Mouse (Mus musculus): ENCODE measurements around the gene Ccdc30.

Ccdc30 gene

DNA sequence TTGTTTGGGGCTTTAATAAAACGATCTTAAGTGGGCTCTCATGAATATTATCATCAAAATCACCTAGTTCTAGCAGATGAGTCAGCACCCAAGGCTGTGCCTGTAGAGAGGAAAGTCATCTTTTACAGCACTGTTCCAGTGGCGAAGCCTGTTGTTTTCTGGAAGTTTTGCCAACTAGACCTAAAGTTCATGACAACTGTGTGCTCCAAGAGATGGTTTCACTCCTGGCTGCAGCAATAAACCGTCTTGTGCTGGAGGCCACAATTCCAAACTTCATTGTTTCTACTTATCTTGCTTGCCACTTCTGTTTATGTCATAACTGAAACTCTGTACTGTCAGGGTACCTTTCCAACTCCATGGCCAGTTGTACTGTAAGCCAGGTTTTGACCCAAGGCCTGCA lies 1.9 kb upstream of the Ccdc30 start:
- no peak for DNase-seq (ENCODE audit: low spot score)

DNA sequence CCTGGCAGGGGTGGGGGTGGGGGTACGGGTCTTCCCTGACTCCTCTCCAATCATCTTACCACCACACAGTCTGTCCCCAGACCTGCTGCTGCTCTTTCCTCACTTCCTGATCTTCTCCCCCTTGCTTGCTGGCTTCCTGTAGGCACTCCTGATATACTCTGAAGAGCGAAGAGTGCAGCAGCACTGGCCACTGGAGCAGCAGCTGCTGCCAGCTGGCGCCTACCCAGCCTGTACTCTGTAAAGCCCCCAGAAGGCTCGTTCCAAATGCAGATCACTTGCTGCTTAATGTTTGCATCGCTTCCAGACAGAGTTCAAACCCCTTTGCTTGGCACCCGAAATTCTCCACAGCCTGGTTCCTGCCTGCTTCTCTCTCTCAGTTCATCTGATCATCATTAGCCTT lies 2.5 kb downstream of the Ccdc30 start:
- DNase-seq (ENCODE audit: low spot score) = no peak

- no peak for DNase-seq (ENCODE audit: low spot score)
Observed at GRCm38 (mm10) chr4:119411877-119412650, 3.3 kb downstream of the Ccdc30 start.

DNA sequence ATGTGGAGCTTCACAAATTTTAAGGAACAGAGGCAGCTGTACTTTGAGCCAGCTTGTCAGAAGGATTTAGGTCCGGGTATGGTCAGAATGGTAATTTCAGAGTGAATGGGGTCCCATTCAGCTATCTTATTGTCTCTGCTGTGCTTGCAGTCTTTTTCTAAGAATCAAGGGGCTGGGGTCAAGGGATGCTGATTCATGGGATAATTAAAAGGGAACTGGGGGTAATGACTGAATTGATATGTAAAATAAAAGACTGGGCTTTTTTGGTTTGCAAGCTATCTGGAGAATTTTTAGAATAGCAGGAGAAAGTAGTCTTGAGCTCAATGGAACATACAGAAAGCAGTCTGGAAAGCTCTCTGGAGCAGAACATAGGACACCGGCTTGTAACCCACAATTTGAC lies 11.9 kb downstream of the Ccdc30 start:
- no peak for DNase-seq (ENCODE audit: low spot score)

DNA sequence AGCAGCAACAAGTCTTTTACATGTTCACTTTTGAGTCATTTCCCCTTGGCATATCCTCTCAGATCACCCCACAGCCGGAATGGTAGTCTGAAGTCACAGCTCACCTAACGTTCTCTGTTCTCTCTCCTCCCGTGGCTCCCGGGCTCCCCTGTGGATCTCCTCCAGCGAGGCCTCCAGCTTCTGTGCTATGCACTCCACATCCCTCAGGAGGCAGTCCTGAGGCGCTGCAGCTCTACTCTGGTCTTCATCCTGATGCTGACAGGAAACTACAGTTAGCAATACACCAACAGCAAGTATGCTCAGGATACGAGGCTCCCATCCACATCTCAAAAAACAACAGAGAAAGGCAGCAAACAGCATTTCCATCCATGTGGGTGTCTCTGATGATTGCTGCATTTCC lies 14.4 kb downstream of the Ccdc30 start:
- DNase-seq (ENCODE audit: low spot score) = no peak

DNA sequence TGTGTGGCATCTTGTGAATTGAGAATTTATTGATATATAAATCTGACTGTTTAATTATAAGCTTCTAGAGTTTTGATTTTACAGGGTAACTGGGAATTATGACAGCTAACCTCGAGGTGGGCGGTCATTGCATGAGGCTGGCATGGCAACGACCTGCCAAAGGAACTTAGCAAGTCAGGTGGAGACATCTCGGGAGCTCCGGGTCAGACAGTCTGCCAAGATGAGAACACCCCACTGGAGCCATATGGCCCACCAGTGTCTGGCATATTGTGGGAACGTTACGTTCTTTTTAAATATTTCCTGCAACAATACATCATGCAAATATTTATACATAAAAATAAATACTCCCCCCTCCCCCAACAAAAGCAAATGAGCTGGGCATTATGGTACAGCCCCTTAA lies 16.6 kb downstream of the Ccdc30 start:
- no peak for DNase-seq (ENCODE audit: low spot score)

GRCm38 (mm10) chr4:119390369-119390768 lies 25.0 kb downstream of the Ccdc30 start:
- DNase-seq (ENCODE audit: low spot score) = no peak

- DNase-seq (ENCODE audit: low spot score) = no peak
Observed at GRCm38 (mm10) chr4:119389184-119389583, 26.1 kb downstream of the Ccdc30 start.

DNA sequence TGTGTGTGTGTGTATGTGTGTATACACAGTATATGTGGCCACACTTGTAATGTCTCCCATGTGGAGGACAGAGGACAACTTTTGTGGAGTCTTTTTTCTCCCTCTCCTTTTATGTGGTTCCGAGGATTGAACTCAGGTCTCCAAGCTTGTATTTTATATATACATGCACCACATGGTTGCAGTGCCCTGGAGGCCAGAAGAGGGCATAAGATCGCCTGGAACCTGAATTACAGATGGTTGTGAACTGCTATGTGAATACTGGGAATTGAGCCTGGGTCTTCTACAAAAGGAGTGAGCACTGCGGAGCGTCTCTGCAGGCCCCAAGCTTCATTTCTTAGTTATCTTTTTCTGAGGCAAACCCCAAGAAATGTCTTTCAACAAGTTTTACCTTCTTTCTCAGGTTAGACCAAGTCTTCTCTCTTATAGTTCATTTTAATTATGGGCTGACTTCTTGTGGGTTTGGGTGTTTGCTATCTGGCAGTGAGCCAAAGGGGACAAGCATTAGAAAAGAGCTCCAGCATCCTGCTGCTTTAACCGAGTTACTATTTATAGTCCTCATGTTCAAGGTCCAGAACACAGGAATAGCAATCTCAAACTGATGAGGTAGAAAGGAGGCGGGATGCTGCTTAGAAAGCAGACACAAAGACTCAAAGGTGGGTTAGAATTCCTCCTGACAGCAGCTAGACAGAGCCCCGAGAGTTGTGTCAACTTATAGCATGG lies 33.7 kb downstream of the Ccdc30 start:
- DNase-seq (ENCODE audit: low spot score) = no peak

DNA sequence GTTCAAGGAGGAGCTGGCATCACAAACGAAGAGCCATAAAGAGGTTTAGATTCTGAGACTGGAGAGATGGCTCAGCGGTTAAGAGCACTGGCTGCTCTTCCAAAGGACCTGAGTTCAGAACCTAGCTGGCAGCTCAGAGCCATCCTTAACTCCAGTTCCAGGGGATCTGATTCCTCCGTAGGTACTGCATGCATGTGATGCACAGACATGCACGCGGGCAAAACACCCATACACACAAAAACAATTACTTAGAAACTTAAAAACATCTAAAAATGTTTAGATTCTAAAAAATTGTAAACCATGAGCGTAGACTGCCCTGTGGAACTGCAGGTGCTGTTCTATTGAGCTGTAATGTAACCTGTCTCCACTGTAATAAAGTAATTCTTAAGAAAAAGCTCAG lies 45.9 kb downstream of the Ccdc30 start:
- no peak for DNase-seq (ENCODE audit: low spot score)

GRCm38 (mm10) chr4:119366758-119367526 lies 48.4 kb downstream of the Ccdc30 start:
- no peak for DNase-seq (ENCODE audit: low spot score)

GRCm38 (mm10) chr4:119362231-119362630 lies 53.1 kb downstream of the Ccdc30 start:
- DNase-seq (ENCODE audit: low spot score) = no peak

DNA sequence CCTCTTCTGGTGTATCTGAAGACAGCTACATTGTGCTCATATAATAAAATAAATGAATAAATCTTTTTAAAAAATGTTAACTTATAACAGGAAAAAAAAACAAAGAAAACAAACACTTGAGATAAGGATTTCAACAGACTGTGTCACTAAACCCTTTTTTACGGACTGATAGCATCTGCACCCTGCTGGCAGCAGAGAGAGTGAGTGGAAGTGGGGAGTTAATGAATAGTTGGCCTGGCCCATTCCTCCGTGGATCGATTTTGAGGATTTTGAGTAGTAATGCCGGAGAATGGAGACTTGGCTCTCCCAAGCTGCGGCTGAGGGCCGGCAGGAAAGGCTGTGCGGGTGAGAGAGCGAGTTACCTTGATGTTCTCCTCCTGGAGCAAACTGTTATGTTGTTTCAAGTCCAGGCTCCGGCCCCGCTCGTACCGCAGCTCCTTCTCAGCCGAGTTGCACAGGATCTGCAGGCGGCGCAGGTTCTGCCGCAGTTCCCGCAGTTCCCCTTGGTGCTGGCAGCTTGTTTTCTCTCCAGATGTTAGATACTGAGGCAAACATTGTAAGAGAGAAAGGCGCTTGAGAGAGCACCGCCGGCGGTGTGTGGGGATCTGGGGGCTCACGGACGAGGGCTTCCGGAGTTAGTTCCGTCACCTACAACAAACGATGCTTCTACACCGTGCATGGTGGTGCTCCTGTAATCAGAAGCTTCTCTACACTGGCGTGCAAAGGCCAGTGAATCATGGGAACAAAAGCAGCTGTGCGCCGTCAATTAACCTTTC lies 55.9 kb downstream of the Ccdc30 start:
- no peak for DNase-seq (ENCODE audit: low spot score)

DNA sequence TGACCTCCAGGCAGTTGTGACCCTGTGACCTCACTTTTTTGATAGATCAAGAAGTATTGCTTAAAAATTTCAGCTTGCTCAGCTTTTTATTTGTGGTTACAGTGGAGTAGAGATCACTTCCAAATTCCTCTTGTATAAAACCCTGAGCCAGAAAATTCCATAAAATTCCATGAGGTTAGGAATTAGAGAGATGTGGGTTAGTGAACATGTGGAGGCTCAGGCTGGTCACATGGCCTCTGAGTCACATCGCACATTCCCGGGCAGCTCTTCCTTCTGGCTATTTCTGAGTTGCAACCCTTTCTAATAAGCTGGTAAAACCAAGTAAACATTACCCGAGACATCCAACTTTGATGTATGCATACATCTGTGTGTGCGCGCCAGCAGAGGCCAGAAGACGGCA lies 69.8 kb downstream of the Ccdc30 start:
- no peak for DNase-seq (ENCODE audit: low spot score)

DNA sequence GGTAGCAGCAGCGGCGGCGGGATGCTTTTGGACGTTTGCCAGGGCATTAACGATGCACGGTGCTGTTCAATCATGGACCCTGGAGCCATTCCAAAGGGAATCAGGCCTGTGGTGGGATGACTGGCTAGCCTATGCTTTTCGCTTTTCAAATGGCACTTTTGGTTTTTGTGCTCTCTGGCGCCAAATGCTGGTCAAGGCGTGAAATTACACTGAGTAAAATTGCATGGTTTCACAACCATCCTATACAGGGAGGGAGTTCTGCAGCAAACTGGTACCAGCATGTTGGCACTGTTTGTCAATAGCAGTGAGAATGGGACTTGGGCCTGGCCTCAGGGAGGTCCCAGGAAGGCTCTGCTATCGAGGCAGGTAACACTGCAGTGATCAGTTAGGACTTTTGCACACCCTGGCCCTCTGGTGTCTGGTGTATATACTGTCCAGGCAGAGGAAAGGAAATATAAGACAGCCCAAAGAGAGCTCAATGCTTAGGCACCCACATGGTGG lies 76.4 kb downstream of the Ccdc30 start:
- DNase-seq (ENCODE audit: low spot score) = no peak

DNA sequence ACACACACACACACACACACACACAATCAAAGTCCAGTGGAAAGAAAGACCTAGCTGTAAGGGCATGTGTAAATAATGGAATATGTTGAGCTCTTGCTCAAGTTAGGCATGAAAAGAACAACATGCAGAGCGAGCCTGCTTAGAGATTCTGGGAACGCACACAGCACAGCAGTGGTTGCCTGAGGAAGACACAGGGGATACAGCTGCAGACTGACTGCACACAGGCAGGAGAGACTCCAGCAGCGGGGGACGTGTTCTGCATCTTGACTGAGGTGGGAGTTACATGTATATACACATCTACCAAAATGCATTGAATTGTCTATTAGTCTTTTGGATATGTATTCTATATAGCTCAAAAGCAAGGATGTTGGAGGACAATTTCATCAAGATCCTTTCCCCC lies 76.9 kb downstream of the Ccdc30 start:
- DNase-seq (ENCODE audit: low spot score) = no peak

DNA sequence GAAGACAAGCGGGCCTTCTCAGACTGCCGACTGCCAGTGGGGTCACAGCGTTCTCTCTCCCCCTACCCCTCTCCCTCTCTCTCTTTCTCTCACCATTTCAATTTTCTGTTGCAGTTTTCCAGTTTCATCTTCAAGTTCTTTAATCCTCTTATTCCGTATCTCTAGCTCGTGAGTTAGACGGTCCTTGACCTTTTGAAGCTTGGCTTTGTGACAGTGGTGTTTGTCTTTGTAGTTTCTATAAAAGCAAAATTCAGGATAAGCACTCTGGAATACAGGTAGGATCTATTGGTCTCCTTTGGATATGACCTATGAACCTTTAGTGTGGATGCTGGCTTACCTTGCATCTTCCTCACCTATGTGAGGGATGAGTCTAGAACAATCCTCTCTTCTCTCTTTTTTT lies 81.8 kb downstream of the Ccdc30 start:
- no peak for DNase-seq (ENCODE audit: low spot score)

DNA sequence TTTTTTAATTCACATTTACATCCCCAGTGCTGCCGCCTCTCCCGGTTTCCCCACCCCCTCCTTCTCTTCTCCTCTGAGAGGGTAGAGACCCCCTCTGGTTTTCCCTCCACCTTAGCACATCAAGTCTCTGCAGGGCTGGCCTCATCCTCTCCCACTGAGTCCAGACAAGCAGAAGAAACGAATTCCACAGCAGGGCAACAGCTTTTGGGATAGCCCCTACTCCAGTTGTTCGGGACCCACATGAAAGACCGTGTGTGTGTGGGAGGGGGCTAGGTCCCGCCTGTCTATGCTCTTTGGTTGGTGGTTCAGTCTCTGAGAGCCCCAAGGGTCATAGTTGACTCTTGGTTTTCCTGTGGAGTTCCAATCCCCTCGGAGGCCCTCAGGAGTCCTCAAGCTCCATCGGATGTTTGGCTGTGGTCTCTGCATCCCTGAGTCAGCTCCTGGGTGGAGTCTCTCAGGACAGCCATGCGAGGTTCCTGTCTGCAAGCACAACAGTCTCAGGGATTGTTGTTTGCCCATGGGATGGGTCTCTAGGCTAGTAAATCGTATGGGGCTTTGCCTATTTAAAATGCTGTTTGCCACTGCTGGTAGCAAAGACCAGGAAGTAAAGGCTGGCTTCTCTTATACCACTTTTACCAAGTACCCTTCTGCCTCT lies 94.3 kb downstream of the Ccdc30 start:
- no peak for DNase-seq (ENCODE audit: low spot score)

- DNase-seq (ENCODE audit: low spot score) = peak; percentile 91
Observed at GRCm38 (mm10) chr4:119320131-119320830, 95.0 kb downstream of the Ccdc30 start, which contains the start of gene Ppih. Gene Ppih (minus strand): TSS chr4:119320546.

DNA sequence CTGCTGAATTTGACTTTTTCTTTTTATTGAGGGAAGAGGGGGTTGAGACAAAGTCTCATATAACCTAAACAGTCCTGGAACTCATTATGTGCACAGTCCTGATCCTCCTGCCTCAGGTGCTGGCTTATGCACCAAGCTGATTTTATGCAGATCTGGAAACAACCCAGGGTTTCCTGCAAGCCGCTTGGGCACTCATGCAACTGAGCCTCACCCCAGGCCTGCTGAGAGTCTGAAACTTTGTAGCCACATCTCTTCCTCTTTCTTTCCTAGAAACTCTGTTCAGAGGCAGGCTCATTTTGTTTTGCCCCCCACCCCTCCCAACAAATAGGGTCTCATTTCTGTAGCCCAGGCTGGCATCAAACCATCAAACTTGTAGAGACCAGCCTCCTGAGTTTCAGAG lies 101.6 kb downstream of the Ccdc30 start:
- DNase-seq (ENCODE audit: low spot score) = no peak

DNA sequence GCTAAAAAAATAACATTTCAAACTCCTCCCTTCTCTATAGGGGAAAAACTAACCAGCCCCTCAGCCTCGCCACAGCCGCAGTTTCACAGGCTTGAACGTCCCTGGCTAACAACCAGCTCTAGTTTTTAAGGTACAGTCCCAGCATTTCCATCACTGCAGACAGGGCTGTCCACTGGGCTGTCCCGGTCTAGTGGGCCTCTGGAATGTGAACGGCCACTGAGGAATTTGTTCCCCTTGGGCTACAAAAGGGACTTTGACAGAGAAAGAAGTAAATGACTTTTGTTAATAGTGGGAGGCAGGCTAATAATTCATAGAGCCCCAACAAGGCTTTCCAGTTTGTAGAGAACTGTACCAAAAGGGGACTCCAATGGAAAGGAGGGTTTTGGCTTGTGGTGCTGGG lies 109.9 kb downstream of the Ccdc30 start:
- no peak for DNase-seq (ENCODE audit: low spot score)
